ENCODE assay signal across 8 mouse cellular contexts in the genomic region with DNA sequence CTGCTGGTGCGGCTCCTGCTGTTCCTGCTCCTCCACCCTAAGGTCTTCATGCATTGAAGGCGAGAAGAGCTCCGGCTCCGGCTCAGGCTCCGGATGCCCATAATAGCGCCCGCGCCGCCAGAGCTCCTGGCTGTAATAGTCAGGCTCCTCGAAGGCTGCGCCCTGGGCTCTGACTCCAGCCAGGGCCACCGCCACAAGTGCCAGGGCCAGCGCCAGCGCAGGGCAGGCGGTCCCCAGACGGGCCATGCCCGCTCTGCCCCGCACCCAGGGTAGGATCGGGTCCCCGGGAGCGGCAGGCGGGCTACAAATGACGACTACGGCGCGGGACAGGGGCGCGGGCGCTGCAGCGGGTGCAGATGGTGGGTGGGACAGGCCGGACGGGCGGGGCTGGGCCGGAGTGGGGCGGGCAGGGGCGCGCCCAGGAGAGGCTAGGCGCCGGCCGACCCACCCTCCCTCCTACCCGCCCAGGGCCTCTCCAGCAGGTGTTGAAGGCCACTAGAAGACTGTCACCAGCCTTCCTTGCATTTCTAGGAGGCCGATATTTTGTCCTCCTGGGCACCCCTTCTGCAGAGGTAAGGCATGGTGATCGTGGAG. TPM values are rescaled to one million over a fixed set of nuclear protein-coding genes. Genes with fewer than 3 reads are reported as not detected.
DNase-seq lines count a peak whose midpoint lies in the region; ATAC-seq lines count a peak whose summit lies in the region.

A gene (minus strand): TSS at position 372 of the 594 bp plus-strand sequence.

- WGBS in lung, embryonic 15.5 days = 4% methylated on average over 42 of the region's 43 CpGs
- WGBS in embryonic facial prominence, embryonic 10.5 days = 2% methylated on average over 43 of the region's 43 CpGs
- WGBS in heart, embryonic 15.5 days = 2% methylated on average over 38 of the region's 43 CpGs
- 2% methylated on average over 43 of the region's 43 CpGs for WGBS in midbrain, embryonic 13.5 days

- no peaks in the 10 kb centered on the region for H3K36me3 ChIP-seq in lung, embryonic 15.5 days
- no peaks in the 10 kb centered on the region for H3K36me3 ChIP-seq in embryonic facial prominence, embryonic 10.5 days (replicated peaks)
- no peaks in the 10 kb centered on the region for H3K36me3 ChIP-seq in heart, embryonic 15.5 days
- H3K36me3 ChIP-seq in midbrain, embryonic 13.5 days = no peaks in the 10 kb centered on the region

- no peak for ATAC-seq in lung, embryonic 15.5 days (ENCODE audit: borderline replicate concordance, extremely low read depth, low FRiP score, low TSS enrichment)
- no peak for ATAC-seq in heart, embryonic 15.5 days (replicated peaks; ENCODE audit: insufficient number of reproducible peaks, insufficient read depth, low FRiP score, low read depth)
- 0 out of 2 replicates have a peak, but pooled peaks have one; percentile 12 for ATAC-seq in midbrain, embryonic 13.5 days
- ATAC-seq in cerebellum, adult (ENCODE audit: insufficient number of reproducible peaks, low FRiP score, low TSS enrichment) = no peak

- H3K4me3 ChIP-seq in lung, embryonic 15.5 days = peak within 1 kb of the TSS; percentile 28
- peak within 1 kb of the TSS; percentile 56 for H3K4me3 ChIP-seq in embryonic facial prominence, embryonic 10.5 days
- peak within 1 kb of the TSS; percentile 39 for H3K4me3 ChIP-seq in heart, embryonic 15.5 days
- peak within 1 kb of the TSS; percentile 35 for H3K4me3 ChIP-seq in midbrain, embryonic 13.5 days (replicated peaks)

- no peak within 1 kb of the TSS for H3K9ac ChIP-seq in lung, embryonic 15.5 days
- no peak within 1 kb of the TSS for H3K9ac ChIP-seq in heart, embryonic 15.5 days
- H3K9ac ChIP-seq in midbrain, embryonic 13.5 days (replicated peaks) = peak within 1 kb of the TSS; percentile 52

- H3K27ac ChIP-seq in lung, embryonic 15.5 days = no peak within 1 kb of the TSS
- H3K27ac ChIP-seq in embryonic facial prominence, embryonic 10.5 days (replicated peaks) = peak within 1 kb of the TSS; percentile 40
- no peak within 1 kb of the TSS for H3K27ac ChIP-seq in heart, embryonic 15.5 days
- H3K27ac ChIP-seq in midbrain, embryonic 13.5 days = no peak within 1 kb of the TSS

- peaks cover 29% of the 10 kb centered on the region for H3K27me3 ChIP-seq in lung, embryonic 15.5 days
- peaks cover 58% of the 10 kb centered on the region for H3K27me3 ChIP-seq in embryonic facial prominence, embryonic 10.5 days (replicated peaks; ENCODE audit: low read depth, poor library complexity, severe bottlenecking)
- H3K27me3 ChIP-seq in heart, embryonic 15.5 days = peaks cover 47% of the 10 kb centered on the region
- peaks cover 32% of the 10 kb centered on the region for H3K27me3 ChIP-seq in midbrain, embryonic 13.5 days

- peak within 1 kb of the TSS; percentile 54 for H3K4me2 ChIP-seq in lung, embryonic 15.5 days
- peak within 1 kb of the TSS; percentile 63 for H3K4me2 ChIP-seq in heart, embryonic 15.5 days
- peak within 1 kb of the TSS; percentile 68 for H3K4me2 ChIP-seq in midbrain, embryonic 13.5 days (replicated peaks)

- DNase-seq in lung, postnatal 10 days = no peak
- peak; percentile 47 for DNase-seq in embryonic facial prominence, embryonic 10.5 days (ENCODE audit: low spot score)
- DNase-seq in adipocyte (ENCODE audit: low spot score) = no peak
- no peak for DNase-seq in cerebellum, adult 18-20 months

- H3K4me1 ChIP-seq in lung, embryonic 15.5 days = 0 out of 2 replicates have a peak, but pooled peaks cover 7% of the 10 kb centered on the region
- peaks cover 15% of the 10 kb centered on the region for H3K4me1 ChIP-seq in embryonic facial prominence, embryonic 10.5 days
- peaks cover 7% of the 10 kb centered on the region for H3K4me1 ChIP-seq in heart, embryonic 15.5 days (replicated peaks)
- peaks cover 32% of the 10 kb centered on the region for H3K4me1 ChIP-seq in midbrain, embryonic 13.5 days (replicated peaks)

- no peaks in the 10 kb centered on the region for H3K9me3 ChIP-seq in lung, embryonic 15.5 days
- no peaks in the 10 kb centered on the region for H3K9me3 ChIP-seq in embryonic facial prominence, embryonic 10.5 days
- H3K9me3 ChIP-seq in heart, embryonic 15.5 days (replicated peaks) = no peaks in the 10 kb centered on the region
- H3K9me3 ChIP-seq in midbrain, embryonic 13.5 days = no peaks in the 10 kb centered on the region

RNA-seq across cellular contexts. Expression of the gene that starts here (rescaled TPM):
- 0.96 and 2.1 TPM in 2 replicates for polyA plus RNA-seq in lung, embryonic 15.5 days (2015; fragmentation: Nextera tagmentation; extraction: Ambion mirVana)
- polyA plus RNA-seq in embryonic facial prominence, embryonic 10.5 days (2016; fragmentation: Nextera tagmentation; extraction: Ambion mirVana) = 0.91 and 2.5 TPM in 2 replicates
- 1.0 and 1.1 TPM in 2 replicates for polyA plus RNA-seq in heart, embryonic 15.5 days (2015; fragmentation: Nextera tagmentation; extraction: Ambion mirVana)
- polyA plus RNA-seq in midbrain, embryonic 13.5 days (2015; fragmentation: Nextera tagmentation; extraction: Ambion mirVana) = 0.54 and 0.75 TPM in 2 replicates

Comparison
In these comparisons a context has a peak if more than half of its experiments do, and no peak if none do; other contexts are left out.
1. Peak in ATAC-seq, H3K4me3 ChIP-seq, H3K9ac ChIP-seq and H3K4me2 ChIP-seq in midbrain, embryonic 13.5 days; RNA of the gene not detected or under 1 TPM.